Mouse (Mus musculus) naive thymus-derived CD4-positive, alpha-beta T cell, adult 5 months (primary cell): ENCODE results near the gene Ppargc1a. TPM values are rescaled to one million over a fixed set of nuclear protein-coding genes. Genes with fewer than 3 reads are reported as not detected.

Experiments used
- polyA plus RNA-seq: library from polyadenylated mRNA; unstranded; fragments of 100-300 nt; shearing (Covaris generic); gene quantifications from one replicate; pipeline ENCODE4 v1.2.1, GENCODE M21; 2017

Ppargc1a gene
- polyA plus RNA-seq: 0.11 TPM

GRCm38 (mm10) chr5:51567659-51568058 is at the start of gene Ppargc1a:
Ppargc1a (minus strand) TSS chr5:51567726.

